Mouse (Mus musculus) right cerebral cortex, postnatal 14 days (tissue): ENCODE results near the gene Rnasel.

Source experiments
- DNase-seq: peaks from one replicate; pipeline ENCODE4 v3.0.0; 2022

Gene Rnasel

GRCm38 (mm10) chr1:153749211-153749801 lies at the start of gene Rnasel:
Gene Rnasel (plus strand): TSS chr1:153749426.
- DNase-seq, result peak; percentile 63

GRCm38 (mm10) chr1:153700448-153701063 lies 48.7 kb upstream of the Rnasel start:
- DNase-seq, result no peak

- no peak for DNase-seq
These were observed 47.8 kb upstream of the Rnasel start for GRCm38 (mm10) chr1:153701461-153701860.

GRCm38 (mm10) chr1:153702166-153702852 lies 46.9 kb upstream of the Rnasel start:
- DNase-seq, result no peak

GRCm38 (mm10) chr1:153702853-153703410 lies 46.3 kb upstream of the Rnasel start:
- DNase-seq, result no peak

- peak; percentile 38 for DNase-seq
These were observed 45.7 kb upstream of the Rnasel start for GRCm38 (mm10) chr1:153703445-153703991.

GRCm38 (mm10) chr1:153704174-153704573 lies 45.1 kb upstream of the Rnasel start:
- no peak for DNase-seq

GRCm38 (mm10) chr1:153704996-153705395 lies 44.2 kb upstream of the Rnasel start:
- DNase-seq, result no peak

- DNase-seq, result no peak
These were observed 40.6 kb upstream of the Rnasel start for GRCm38 (mm10) chr1:153708626-153709025.

GRCm38 (mm10) chr1:153709451-153709850 lies 39.8 kb upstream of the Rnasel start:
- no peak for DNase-seq

GRCm38 (mm10) chr1:153711544-153712262 lies 37.5 kb upstream of the Rnasel start:
- no peak for DNase-seq

GRCm38 (mm10) chr1:153712633-153713032 lies 36.6 kb upstream of the Rnasel start:
- DNase-seq, result no peak

- no peak for DNase-seq
These were observed 31.2 kb upstream of the Rnasel start for GRCm38 (mm10) chr1:153717990-153718389.

- DNase-seq, result no peak
These were observed 28.3 kb upstream of the Rnasel start for GRCm38 (mm10) chr1:153720935-153721334.

GRCm38 (mm10) chr1:153721565-153722310 lies 27.5 kb upstream of the Rnasel start:
- DNase-seq, result no peak

- no peak for DNase-seq
These were observed 25.8 kb upstream of the Rnasel start for GRCm38 (mm10) chr1:153723426-153723825.

- no peak for DNase-seq
These were observed 22.6 kb upstream of the Rnasel start for GRCm38 (mm10) chr1:153726636-153727035.

GRCm38 (mm10) chr1:153729806-153730205 lies 19.4 kb upstream of the Rnasel start:
- DNase-seq, result no peak

GRCm38 (mm10) chr1:153730671-153731070 lies 18.6 kb upstream of the Rnasel start:
- no peak for DNase-seq

GRCm38 (mm10) chr1:153733181-153733580 lies 16.0 kb upstream of the Rnasel start:
- no peak for DNase-seq

GRCm38 (mm10) chr1:153734866-153735265 lies 14.4 kb upstream of the Rnasel start:
- no peak for DNase-seq

GRCm38 (mm10) chr1:153736096-153736495 lies 13.1 kb upstream of the Rnasel start:
- no peak for DNase-seq
